Mouse (Mus musculus) layer of hippocampus, adult 9-11 months (tissue): ENCODE data around the gene Ppp1r21.

Experiments used
- DNase-seq: peaks from one replicate; pipeline ENCODE4 v3.0.0; 2022

Ppp1r21 gene

GRCm38 (mm10) chr17:88529519-88530235 is at the start of gene Ppp1r21:
Gene Ppp1r21 (plus strand): TSS chr17:88530118.
- DNase-seq, result peak; percentile 98

GRCm38 (mm10) chr17:88480369-88480768 is 49.5 kb upstream of the Ppp1r21 start:
- DNase-seq, result no peak

GRCm38 (mm10) chr17:88481062-88481461 is 48.9 kb upstream of the Ppp1r21 start:
- no peak for DNase-seq

GRCm38 (mm10) chr17:88481587-88481986 is 48.3 kb upstream of the Ppp1r21 start:
- no peak for DNase-seq

GRCm38 (mm10) chr17:88484539-88484938 is 45.4 kb upstream of the Ppp1r21 start:
- DNase-seq, result no peak

DNA sequence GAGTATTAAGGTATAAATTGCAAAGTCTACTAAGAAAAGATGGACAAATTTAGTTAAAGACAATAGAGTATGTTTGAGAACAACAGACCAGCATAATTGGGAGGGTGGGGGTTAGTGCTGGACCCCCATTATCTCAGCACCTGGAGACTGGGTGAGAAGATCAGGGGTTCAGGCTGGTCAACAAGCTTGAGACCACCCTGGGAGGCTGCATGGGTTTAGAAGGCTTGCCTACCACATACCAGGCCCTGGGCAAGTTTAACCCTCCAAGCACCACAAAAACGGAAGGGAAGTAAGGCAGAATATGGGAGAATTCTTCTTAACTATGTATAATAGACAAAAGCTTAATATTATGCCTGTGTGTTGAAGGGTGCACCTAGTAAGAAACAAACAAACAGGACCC is 45.0 kb upstream of the Ppp1r21 start:
- no peak for DNase-seq

GRCm38 (mm10) chr17:88490546-88490945 is 39.4 kb upstream of the Ppp1r21 start:
- DNase-seq, result no peak

DNA sequence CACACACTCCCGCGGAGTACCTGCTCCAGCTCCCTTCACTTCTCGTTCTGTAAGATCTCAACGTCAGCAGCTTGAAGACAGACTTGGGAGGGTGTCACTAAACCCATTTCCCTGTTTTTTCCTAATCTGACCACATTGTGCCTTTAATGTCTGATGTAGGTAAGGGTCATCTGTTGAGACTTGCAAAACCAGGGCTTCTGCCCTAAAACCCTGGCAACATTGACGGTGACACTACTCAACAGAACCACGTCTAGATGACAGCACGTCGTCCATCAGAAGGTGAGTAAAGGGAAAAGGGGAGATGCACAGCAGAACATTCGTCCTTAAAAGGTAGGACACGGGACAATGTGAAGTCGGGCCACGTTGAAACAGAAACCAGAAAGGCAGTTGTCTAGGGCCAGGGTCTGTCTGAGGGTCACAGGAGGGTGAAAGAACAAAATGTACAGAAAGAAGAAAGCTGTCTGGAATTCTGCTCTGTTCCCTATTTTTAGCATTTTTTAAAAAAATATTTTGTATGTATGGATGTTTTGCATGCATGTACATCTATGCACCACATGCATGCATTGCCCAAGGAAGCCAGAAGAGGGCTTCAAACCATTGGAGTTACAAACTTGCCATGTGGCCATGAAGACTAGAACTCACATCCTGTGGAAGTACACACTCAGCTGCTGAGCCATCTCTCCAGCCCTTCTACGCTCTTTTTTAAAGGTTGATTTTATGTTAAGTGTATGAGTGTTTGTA is 38.4 kb upstream of the Ppp1r21 start:
- no peak for DNase-seq

DNA sequence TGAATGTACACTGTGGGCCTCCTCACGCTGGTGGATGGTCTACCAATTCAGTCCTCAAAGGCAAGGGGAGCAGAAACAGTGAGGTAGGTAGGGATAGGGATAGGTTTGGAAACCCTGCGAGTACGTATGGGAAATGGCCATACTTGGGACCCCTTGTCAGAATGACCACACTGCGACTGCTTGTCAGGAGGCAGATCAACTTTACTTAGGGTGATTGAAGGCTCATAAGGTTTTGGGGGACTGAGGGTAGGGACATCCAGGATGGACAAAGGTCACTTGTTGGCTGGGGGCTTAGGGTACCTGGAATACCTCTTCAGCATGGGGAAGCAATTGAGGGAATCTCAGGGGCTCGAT is 37.8 kb upstream of the Ppp1r21 start:
- no peak for DNase-seq

GRCm38 (mm10) chr17:88493551-88493950 is 36.4 kb upstream of the Ppp1r21 start:
- DNase-seq, result no peak

- peak; percentile 48 for DNase-seq
Observed at GRCm38 (mm10) chr17:88494121-88494771, 35.7 kb upstream of the Ppp1r21 start.

GRCm38 (mm10) chr17:88494772-88495132 is 35.2 kb upstream of the Ppp1r21 start:
- DNase-seq, result no peak

DNA sequence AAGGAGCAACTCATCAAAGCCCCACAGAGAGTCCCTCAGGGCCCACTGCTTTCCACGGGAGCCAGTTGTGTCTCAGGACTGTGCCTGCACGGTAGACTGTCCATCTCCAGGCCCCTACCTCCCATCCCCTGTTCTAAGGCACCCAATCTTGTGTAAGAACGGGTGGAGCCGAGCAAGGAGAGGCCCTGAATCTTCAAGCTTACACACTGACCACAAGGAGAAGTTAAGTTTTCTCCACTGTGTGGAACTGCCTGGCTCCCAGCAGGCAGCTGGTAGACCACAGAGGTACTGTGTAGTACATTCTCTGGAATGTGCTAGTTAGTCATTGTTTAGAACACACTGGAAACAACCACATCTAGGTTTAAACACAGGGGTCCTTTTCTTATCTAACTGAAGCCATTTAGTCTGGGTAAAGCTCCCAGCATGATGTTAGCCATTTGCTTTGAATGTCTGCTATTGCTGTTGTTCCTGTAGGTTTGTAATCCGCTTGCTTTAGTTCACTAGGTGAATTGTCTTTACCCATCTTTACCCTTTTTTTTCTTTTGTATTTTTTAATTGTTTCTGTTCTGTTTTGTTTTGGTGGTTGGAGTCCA is 31.7 kb upstream of the Ppp1r21 start:
- no peak for DNase-seq

GRCm38 (mm10) chr17:88504056-88504455 is 25.9 kb upstream of the Ppp1r21 start:
- no peak for DNase-seq

GRCm38 (mm10) chr17:88505275-88505723 is 24.6 kb upstream of the Ppp1r21 start:
- peak; percentile 59 for DNase-seq

DNA sequence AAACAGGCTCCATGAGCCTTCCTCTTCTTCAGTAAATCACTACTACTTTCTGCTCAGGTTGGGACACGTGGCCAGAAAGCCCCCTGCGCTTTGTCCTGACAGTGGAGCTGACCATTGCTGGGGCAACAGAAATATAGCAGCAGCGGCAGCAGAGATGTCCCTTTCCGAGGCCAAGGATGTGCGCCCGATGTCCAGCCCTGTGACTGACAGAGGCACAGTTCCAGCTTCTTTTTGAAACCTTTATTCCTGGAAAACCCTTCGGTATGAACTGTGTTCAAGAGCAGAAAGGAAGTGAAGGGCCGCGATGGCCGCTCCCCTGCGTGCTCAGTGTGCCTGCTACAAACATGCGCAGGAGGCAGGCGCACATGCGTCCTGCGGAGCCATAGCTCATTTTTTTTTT is 24.0 kb upstream of the Ppp1r21 start:
- no peak for DNase-seq

DNA sequence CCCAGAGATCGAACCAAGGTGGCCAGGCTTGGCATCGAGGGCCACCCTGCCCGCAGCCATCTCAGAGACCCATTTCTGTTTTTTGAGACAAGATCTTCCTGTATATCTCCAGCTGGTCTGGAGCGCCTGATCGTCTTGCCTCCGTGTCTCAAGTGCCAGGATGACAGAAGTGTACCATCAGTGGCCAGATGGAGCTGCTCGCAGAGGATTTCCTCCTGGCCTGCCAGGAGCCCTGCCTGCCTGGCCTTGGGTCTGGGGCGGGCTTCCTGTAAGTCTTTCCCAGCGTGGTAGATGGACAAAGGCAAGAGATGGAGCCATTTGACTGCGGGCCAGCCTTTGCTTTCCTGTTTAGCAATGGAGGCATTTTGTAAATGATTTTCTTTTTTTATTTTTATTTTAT is 22.5 kb upstream of the Ppp1r21 start:
- no peak for DNase-seq

DNA sequence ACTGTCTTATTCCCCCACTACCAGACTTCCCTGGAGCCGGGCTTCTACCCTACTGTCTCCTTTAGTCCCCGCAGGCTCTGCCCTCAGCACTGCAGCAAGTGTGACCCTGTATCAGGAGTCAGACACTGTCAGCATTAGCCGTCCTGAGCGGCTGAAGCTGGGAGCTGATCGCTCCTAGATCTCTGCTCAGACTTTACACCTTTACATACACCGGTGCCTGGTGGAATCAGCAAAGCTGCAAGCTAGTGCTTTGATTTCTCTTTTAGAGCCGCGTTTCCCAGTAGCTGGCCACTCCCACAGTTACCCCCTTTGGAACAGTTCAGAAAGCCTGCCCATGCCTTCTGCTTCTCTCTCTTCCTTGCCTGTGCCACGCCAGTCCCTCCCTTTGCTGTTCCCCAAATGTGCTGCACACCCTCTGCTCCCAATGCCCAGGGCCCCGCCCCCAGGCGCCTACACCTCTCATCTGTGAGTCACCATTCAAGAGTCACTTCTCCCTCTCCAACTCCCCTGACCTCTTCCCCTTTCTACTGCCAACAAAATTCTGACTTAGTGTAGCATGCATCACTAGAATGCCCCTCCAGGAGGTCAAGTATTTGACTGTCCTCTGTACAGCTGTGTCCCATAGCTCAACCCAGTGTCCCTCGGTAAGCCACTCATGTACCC is 20.9 kb upstream of the Ppp1r21 start:
- peak; percentile 79 for DNase-seq

DNA sequence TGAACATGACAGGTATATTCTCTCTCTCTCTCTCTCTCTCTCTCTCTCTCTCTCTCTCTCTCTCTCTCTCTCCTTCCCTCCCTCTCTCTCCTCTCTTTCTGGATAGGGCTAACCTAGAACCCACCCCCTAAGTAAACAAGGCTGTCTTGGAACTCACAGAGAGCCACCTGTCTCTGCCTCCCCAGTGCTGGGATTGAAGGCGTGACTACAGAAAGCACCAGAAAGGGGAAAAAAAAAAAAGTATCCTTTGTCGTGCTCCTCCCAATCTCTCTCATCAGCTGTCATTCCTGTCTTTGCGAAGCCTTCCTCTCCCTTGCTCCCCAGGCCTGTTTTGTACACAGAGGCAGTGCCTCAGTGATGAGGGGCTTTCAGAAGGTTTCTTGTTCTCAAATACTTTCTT is 19.9 kb upstream of the Ppp1r21 start:
- DNase-seq, result no peak

DNA sequence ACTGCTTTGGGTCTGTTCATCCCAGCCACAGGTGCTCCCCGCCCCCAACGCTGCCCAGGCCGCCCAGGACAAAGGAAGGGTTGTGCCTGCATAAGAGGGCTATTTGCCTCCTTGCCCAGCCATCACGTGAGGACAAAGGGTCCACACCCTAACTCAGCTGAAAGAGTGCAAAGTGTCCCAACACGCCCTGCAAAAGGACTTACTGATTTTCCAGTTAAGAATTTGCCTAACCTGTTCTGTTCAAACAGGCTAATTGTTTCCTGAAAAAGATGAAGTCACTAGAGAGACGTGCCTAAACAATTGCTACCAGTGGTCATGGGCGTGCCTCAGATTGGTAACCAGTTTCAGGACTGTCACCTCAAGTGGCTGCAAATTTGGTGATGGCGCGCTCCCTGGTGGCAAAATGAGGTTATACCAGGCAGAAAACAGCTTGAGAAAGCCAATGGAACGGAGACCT is 18.8 kb upstream of the Ppp1r21 start:
- DNase-seq, result peak; percentile 42

- no peak for DNase-seq
Observed at GRCm38 (mm10) chr17:88516477-88516876, 13.4 kb upstream of the Ppp1r21 start.

GRCm38 (mm10) chr17:88527781-88528180 is 2.1 kb upstream of the Ppp1r21 start:
- no peak for DNase-seq

- DNase-seq, result no peak
Observed at GRCm38 (mm10) chr17:88530236-88530619, 310 bp downstream of the Ppp1r21 start.
